Mouse (Mus musculus) splenic B cell, adult 2 months (primary cell): ENCODE measurements around the gene Akt3.

Experiments
- DNase-seq: peaks from one replicate; pipeline ENCODE4 v3.0.0-alpha.2; 2011; ENCODE audit warnings: low read depth, low spot score
- H3K27me3 ChIP-seq: 2 replicates; pipeline ENCODE4 v1.6.1; 2012; ENCODE audit warnings: mild to moderate bottlenecking, low read length, moderate library complexity, mixed read lengths; ENCODE audit not compliant: control insufficient read depth, poor library complexity, insufficient read depth, severe bottlenecking
- H3K36me3 ChIP-seq: 2 replicates; pipeline ENCODE4 v1.6.1; 2012; ENCODE audit warnings: mild to moderate bottlenecking, low read length, moderate library complexity, mixed read lengths; ENCODE audit not compliant: control insufficient read depth, poor library complexity, insufficient read depth, severe bottlenecking

Gene Akt3

DNA sequence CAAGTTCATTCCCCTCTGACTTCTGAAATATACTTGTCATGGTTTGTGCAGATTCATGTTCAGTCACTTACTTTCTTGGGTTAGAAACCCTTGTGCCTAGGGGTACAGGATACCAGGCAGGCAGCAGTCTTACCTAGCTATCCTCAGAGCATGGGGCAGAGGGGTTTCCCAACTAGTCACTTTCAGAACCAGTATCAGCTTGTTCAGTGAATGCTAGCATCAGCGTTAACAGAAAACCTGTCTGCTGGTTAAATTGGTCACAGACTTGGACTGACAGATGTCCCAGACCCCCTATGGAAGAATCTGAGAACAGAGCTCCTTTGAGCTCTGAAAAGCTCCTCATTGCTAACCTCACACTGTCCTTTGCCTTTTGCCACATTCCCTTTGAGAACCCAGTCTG is 239.3 kb downstream of the Akt3 start:
- Histone ChIP-seq H3K36me3 (no peaks in the 10 kb centered on the region), H3K27me3 (no peaks in the 10 kb centered on the region)
- no peak for DNase-seq

DNA sequence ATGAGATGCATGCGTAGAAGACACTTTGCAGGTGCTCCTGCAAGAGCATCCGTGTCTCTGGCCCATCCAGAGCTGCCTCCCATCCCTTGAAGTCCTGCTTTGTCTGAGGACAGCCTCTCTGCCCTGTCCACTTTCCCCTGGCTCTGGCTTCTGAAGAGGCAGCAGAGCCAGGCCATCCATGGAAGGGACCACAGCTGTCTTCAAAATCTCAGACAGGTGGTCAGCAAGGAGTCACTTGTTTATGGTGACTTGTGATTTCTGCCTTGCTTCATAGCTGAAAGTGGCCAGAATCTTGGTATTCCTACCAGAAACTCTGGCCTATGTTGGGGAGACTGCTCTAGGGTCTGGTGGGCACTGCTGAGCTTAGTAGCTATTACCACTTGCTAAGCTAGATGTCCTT is 241.3 kb downstream of the Akt3 start:
- Histone ChIP-seq H3K27me3 (no peaks in the 10 kb centered on the region), H3K36me3 (no peaks in the 10 kb centered on the region)
- no peak for DNase-seq

DNA sequence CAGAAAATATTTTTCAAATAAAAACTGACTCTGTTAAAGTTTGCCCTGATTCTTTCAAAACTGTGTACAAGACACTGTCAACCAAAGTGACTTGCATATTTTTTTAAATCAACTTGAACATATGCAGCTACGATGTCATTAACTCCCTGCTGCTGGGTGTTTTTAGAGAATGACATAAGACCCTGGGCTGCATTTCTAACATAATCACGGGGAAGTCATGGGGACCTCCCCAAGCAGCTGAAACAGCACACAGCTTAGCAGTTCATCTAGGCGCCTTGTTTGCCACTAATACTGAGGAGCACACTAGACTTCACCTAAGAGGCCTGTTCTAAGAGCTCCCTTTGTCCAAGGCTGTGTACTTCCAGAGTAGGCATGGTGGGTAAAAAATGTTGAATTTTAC is 242.1 kb downstream of the Akt3 start:
- DNase-seq = no peak
- no peaks in the 10 kb centered on the region for H3K36me3 ChIP-seq
- H3K27me3 ChIP-seq = no peaks in the 10 kb centered on the region

DNA sequence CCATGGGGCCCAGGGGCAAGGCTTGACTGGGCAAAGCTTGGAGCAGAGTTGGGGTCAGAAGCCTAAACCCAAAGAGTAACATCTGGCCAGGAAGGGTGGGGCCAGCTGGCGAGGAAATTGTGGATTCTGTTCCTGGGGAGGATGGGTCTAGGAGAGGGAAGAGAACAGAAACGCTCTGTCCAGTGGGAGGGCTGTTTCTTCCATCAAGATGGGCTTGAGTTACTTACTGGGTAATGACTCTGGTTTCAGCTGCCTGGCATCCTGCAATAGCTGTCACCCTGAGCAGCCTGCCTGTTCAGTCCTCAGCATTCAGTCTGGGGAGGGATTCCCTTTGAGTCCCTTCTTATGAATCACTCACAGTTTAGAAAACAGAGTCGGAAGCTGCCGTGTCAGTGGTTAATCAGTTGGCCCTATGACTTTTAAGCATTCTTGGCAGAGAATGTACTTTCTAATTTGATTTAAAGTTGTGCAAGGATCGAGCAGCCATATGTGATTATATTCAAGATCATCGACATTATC is 243.0 kb downstream of the Akt3 start:
- DNase-seq = no peak
- no peaks in the 10 kb centered on the region for H3K36me3 ChIP-seq
- no peaks in the 10 kb centered on the region for H3K27me3 ChIP-seq

DNA sequence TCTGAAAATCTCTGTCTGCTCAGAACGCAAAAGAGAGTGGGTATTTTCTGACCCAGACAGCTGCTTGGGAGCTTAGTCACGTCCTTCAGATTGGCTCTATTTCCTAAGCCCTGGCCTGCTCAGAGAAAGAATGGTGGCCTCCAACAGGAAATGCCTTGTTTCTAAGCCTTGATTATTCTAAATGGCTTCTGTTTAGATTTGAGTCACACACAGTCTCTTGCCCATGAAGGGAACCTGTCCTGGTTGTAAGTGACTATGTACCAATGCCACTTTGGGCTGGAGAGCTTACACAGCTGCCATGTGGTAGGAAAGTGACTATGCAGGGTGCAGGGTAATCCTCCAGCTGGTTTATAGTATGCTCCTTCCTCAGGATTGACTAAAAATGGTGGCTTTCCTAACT is 243.7 kb downstream of the Akt3 start:
- no peak for DNase-seq
- no peaks in the 10 kb centered on the region for H3K36me3 ChIP-seq
- no peaks in the 10 kb centered on the region for H3K27me3 ChIP-seq

DNA sequence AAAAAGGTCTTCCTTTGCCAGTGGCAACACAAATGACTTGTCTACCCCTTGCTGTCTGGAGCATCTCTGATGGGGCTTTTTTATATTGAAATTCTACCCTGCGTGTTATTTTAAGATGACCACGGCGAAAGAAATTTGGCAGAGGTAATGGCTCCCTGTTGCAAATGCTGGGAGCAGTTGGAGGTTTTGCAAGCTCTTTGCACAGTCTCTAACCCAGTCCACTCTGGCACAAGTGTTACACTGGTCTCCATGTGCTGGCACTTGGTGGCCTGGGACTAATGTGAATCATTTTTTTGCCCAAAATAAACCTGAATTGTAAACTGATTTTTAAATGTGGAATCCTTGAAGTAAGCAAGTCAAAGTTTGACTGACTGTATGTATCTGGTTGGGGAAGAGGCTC is 244.2 kb downstream of the Akt3 start:
- no peak for DNase-seq

DNA sequence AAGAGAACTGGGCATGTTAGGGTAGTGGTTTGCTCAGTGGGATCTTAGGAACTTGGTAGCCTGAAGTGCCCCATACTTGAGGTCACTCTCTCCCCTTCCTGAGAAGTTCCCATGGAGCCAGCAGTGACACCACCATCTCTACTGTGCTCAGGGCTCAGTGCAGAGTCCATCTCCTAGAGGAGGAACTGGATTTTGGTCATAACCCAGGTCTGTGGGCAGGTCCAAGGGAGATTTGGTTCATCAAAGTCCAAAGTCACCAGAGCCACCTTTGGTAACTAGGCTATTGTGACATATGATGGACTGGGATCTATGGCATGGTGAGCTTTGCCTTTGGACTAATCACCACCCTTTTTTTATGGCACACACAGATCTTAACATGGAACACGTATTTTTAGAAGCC is 244.7 kb downstream of the Akt3 start:
- Histone ChIP-seq H3K27me3 (no peaks in the 10 kb centered on the region), H3K36me3 (no peaks in the 10 kb centered on the region)
- DNase-seq = no peak

More for the DNA sequence above, 244.2 kb downstream of the Akt3 start:
- no peaks in the 10 kb centered on the region for H3K36me3 ChIP-seq
- H3K27me3 ChIP-seq = no peaks in the 10 kb centered on the region

DNA sequence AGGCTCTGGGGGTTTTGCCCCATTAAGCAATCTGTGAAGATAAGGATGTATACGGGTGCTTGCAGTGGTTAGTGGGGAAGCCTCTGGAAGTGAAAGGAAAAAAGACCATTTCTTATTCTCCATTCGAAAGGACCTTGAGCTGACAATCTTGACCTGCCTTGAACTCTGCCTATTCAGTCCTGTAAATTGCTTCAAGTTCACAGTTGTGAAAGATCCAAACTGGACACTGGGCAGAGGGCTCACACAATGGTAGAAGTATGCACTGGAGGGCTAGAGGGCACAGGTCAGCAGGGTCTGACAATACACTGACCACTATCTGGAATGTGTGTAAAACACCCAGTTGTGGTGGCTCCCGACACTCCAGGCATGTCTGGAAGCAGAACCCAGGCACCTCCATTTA is 245.2 kb downstream of the Akt3 start:
- no peaks in the 10 kb centered on the region for H3K36me3 ChIP-seq
- DNase-seq = no peak
- H3K27me3 ChIP-seq = no peaks in the 10 kb centered on the region

DNA sequence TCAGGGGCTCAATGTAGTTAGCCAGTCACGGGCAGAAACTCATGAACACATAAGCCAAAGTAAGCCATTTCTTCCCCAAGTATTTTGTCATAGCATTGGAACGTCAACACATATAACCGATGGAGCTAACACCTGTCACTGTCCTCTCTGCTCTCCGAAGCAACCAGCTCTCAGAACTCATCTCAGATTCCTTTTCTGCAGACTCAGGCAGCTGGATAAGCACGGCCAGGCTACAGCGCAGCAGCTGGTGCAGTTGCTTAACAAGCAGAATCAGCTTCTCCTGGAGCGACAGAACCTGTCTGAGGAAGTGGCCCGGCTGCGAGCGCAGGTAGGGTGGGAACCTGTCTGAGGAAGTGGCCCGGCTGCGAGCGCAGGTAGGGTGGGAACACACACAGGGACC is 246.3 kb downstream of the Akt3 start:
- Histone ChIP-seq H3K27me3 (no peaks in the 10 kb centered on the region), H3K36me3 (no peaks in the 10 kb centered on the region)
- DNase-seq = no peak

DNA sequence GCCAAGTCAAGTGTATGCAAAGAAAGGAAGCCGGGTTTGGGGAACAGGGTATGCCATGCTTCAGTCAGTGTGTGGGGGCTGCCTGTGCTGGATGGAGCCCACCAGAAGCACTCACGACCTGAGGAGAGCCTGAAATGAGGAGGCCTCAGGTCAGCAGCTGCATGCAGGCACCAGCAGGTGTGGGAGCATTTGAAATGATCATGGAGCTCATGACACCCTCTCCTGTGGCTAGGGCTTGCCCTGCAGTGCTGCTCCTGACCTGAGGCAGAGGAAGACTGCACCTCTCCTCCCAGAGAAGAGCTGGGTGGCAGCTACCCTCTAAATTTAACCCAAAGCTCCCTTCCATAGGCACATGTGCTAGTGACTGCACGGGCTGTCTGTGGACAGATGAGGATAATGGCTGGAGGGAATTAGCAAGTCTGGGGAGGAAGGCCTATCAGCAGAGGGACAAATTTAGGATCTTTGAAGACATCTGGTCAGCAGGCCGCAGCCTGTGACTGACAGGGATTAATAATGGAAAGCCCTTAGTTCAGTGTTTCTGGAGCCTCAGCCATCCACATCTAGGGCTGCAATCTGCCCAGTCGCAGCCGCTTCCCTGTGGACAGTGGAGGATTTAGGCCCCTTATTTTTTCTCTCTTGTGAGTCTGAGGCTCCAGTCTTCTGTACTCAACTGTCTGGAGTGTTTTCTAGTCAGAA is 247.2 kb downstream of the Akt3 start:
- H3K27me3 ChIP-seq = no peaks in the 10 kb centered on the region
- no peak for DNase-seq

DNA sequence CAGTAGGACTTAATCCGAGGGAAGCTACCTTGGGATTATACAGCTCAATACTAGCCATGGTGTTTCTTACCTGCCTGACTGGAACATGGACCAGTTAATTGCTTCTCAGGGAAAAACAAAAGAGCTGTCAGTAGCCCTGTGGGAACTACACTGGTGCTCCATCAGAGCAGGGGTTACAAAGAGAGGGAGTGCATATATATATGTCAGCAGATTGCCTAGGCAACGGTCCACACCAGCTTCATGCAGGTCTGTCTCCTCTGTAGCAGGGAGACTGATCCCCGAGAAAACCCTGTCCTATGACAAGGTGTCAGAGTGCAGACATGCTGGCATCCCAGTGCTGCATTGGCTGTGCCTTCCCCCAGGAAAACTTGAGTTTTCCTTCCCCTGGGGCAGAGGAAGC is 248.0 kb downstream of the Akt3 start:
- DNase-seq = no peak
- H3K27me3 ChIP-seq = no peaks in the 10 kb centered on the region
- no peaks in the 10 kb centered on the region for H3K36me3 ChIP-seq

More for the DNA sequence above, 247.2 kb downstream of the Akt3 start:
- no peaks in the 10 kb centered on the region for H3K36me3 ChIP-seq

DNA sequence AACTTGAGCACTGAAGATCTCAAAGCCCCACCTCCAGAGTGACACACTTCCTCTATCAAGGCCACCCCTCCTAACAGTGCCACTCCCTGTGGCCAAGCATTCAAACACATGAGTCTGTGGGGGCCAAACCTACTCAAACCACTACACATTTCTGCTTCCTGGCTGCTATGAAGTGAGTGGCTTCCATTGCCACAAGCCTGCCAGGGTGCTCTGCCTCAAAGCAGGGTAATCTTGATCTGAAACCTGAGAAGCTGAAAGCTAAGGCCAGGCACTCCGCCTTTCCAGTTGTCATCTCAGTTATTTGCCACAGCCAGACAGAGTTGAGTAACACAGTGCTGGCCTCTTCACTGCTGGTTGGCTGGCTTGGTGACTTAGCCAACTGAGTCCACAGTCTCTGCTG is 249.2 kb downstream of the Akt3 start:
- DNase-seq = peak; percentile 24
- H3K36me3 ChIP-seq = no peaks in the 10 kb centered on the region
- no peaks in the 10 kb centered on the region for H3K27me3 ChIP-seq

DNA sequence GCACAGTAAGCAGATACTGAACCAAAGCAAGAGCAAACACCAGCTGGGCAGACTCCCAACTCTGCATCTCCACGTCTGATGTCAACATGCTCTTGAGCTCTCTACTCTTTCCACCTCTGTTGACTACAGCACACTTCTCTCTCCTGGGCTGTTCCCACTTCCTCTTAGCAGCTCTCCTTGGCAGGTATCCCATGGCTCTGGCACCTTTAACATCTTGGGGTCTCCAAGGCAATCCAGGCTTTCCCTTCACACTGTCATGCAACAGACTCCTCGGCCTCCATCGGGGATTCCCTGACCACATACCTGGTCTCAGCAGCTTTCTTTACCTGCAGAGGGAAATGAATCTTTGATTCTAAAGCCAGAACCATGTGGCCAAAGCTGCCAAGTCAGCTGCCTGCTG is 250.6 kb downstream of the Akt3 start:
- DNase-seq = no peak
- no peaks in the 10 kb centered on the region for H3K36me3 ChIP-seq
- no peaks in the 10 kb centered on the region for H3K27me3 ChIP-seq

DNA sequence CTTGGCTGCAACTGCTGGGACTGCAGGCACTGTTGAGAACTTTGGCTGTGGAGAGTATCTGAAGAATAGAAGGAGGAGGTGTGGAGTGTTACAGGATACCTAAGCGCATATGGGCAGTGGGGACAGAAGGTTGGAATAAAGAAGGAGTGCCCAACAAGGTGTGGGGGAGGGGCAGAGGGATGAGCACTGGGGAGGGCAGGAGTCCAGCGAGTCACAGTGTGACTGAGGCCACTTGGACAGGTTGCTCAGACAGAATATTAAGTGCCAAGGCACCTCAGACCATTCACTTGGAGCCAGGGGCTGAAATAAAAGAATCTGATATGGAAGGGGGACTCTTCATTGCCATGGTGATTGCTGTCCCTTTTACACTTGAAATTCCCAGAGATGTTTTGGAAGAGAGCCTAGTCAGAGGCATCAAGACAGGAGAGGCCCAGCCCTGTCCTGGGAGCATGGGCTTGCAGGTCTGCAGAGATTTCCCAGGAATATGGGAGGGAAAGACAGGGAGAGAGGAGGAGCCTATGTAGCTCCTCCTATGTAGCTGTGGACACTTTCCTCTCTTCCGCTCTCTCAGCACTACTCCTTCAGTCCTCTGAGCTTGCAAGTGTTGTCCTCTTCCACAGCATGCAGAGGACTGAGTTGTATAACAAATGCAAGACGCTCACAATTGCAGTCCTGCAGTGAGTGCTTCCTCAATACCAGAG is 253.8 kb downstream of the Akt3 start:
- Histone ChIP-seq H3K27me3 (no peaks in the 10 kb centered on the region), H3K36me3 (no peaks in the 10 kb centered on the region)
- DNase-seq = no peak

DNA sequence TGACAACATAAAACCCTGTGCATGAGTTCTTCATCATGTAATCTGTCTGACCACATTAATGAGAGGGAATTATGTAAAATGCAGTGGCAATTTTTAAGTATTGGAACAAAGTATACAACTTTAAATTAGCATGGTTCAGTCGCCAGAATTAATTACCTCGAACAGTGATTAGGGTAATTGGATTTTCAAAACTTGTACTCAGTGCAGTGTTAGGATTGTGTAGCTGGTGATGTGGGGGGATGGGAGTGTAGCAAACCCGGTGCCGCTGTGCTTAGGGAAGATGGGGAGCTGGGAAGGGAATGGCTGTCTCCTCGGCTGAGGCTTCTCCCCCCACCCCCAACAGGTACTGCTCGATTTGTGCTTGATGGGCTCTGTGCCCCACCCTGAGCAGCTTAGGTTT is 255.1 kb downstream of the Akt3 start:
- H3K27me3 ChIP-seq = no peaks in the 10 kb centered on the region
- no peak for DNase-seq
- H3K36me3 ChIP-seq = no peaks in the 10 kb centered on the region
